ENCODE assay signal across 18 mouse cellular contexts in genomic region chr15:63919728-63920127, GRCm38 (mm10). TPM values are rescaled to one million over a fixed set of nuclear protein-coding genes. Genes with fewer than 3 reads are reported as not detected.
"Had no signal": no experiment of that assay in that cellular context is flagged by ENCODE, and none has a peak within 500 bp of the region (broad histone marks: within the 10 kb centered on the region; RNA-seq: fewer than 3 reads in every experiment).

No protein-coding gene starts in this region.

RNA-seq across cellular contexts. Expression of gene Gsdmc4, which starts 7.6 kb away (rescaled TPM):
- polyA plus RNA-seq: heart, embryonic 10.5 days; heart, embryonic 11.5 days; heart, embryonic 12.5 days; heart, embryonic 13.5 days; heart, embryonic 14.5 days; heart, embryonic 15.5 days; heart, postnatal 0 days; hindbrain, embryonic 10.5 days; hindbrain, embryonic 11.5 days; hindbrain, embryonic 12.5 days; hindbrain, embryonic 13.5 days; hindbrain, embryonic 14.5 days; hindbrain, embryonic 15.5 days; hindbrain, postnatal 0 days had no signal

RNA-seq across cellular contexts. Expression of gene Gsdmc3, which starts 41.4 kb away (rescaled TPM):
- polyA plus RNA-seq: heart, adult 2 months; heart, embryonic 10.5 days; heart, embryonic 11.5 days; heart, embryonic 12.5 days; heart, embryonic 13.5 days; heart, embryonic 14.5 days; heart, embryonic 15.5 days; heart, embryonic 16.5 days; heart, postnatal 0 days; hindbrain, embryonic 10.5 days; hindbrain, embryonic 11.5 days; hindbrain, embryonic 12.5 days; hindbrain, embryonic 13.5 days; hindbrain, embryonic 14.5 days; hindbrain, embryonic 15.5 days; hindbrain, embryonic 16.5 days; hindbrain, postnatal 0 days; inflammation-experienced regulatory T-cells, adult 6 months had no signal
